Mouse (Mus musculus) left cerebral cortex, adult 2 months (tissue): ENCODE measurements around the gene Lrrk1. TPM values are rescaled to one million over a fixed set of nuclear protein-coding genes. Genes with fewer than 3 reads are reported as not detected.

Source experiments
- DNase-seq, 2 experiments: peaks; one replicate each; pipeline ENCODE4 v3.0.0; 2021 to 2022; ENCODE audit warnings: low spot score in 2 of 2, mixed read lengths in 1 of 2; ENCODE audit errors: extremely low spot score in 1 of 2
- H3K27ac ChIP-seq: fragments of 200-600 bp; 2 replicates; pipeline ENCODE4 v1.8.1; 2022
- H3K4me3 ChIP-seq: fragments of 200-600 bp; 2 replicates; pipeline ENCODE4 v1.8.1; 2022
- CTCF ChIP-seq: fragments of 200-600 bp; IDR thresholded peaks from 2 replicates; pipeline ENCODE4 v1.8.1; 2022; ENCODE audit warnings: antibody characterized with exemption, mild to moderate bottlenecking, moderate library complexity
- intact Hi-C: fragments of 180-260 bp; cut with DNase I; formaldehyde crosslinking; loops from one replicate; pipeline ENCODE4 v1.15.1; 2025
- long read RNA-seq, 2 experiments: library from polyadenylated mRNA; stranded (forward); transcript quantifications; one replicate each; pipeline ENCODE4 v2.0.0; 2021; ENCODE audit warnings: borderline mapping rate in 2 of 2
- total RNA-seq, 2 experiments: library from RNA; stranded (reverse); gene quantifications; 2 replicates each; pipeline ENCODE4 v1.2.3; 2021

The Lrrk1 gene
- 1 to 10 TPM; 4.4 TPM for total RNA-seq
- long read RNA-seq, experiment 1, full-length matches to known transcripts = 6 of 8 reads
- long read RNA-seq, experiment 1, partial matches to known transcripts = 1 of 8 reads
- long read RNA-seq, experiment 1, other reads (novel, unspliced or antisense) = 1 of 8 reads
- long read RNA-seq, experiment 2, full-length matches to known transcripts = 3 of 4 reads
- long read RNA-seq, experiment 2, partial matches to known transcripts = 1 of 4 reads
- long read RNA-seq, experiment 2, other reads (novel, unspliced or antisense) = 0 of 4 reads

DNA sequence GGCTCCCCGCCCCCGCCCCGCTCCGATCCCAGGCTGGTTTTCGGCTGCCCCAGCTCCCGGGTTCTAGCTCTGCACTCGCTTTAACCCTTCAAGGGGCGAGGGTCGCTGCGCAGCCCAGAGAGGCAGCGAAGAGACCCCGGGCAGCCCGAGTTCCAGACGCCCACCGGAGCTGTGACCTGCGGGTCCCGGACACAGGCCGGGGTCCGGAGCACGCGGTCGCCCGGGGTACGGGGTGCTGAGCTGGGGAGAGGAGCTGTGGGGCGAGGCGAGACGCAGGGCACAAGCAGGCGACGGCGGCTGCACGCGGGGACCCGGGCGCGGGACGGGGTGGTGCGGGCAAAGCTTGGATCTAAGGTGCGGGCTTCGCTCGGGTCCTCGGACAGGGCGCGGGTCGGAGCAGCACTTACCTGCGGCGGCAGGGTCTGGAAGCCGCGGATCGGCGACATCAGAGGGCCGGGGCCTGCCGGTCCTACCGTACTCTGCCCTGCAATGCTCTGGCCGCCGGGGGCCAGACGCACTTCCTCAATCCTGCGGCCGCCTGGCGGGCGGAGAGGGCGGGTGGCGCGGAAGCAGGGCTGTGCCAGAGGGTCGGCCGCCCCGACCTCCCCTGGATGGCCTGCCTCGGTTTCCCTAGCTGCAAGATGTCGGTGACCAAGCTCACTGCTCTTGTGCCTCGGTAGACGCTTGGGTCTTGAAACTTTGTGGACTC, at the start of gene Lrrk1:
Gene Lrrk1 (minus strand): TSS at position 538 of the 709 bp plus-strand sequence.
- peak; percentile 46; the same call in 1 of the 2 replicates for TF ChIP-seq CTCF
- peak within 1 kb of the TSS; percentile 62 for H3K4me3 ChIP-seq
- intact Hi-C loops = loop anchor here (1.0 to 2.0 kb wide), 2 partner anchors 79 to 285 kb away; no protein-coding TSS in a partner anchor
- no peak for DNase-seq
- peak within 1 kb of the TSS; percentile 85 for H3K27ac ChIP-seq

DNA sequence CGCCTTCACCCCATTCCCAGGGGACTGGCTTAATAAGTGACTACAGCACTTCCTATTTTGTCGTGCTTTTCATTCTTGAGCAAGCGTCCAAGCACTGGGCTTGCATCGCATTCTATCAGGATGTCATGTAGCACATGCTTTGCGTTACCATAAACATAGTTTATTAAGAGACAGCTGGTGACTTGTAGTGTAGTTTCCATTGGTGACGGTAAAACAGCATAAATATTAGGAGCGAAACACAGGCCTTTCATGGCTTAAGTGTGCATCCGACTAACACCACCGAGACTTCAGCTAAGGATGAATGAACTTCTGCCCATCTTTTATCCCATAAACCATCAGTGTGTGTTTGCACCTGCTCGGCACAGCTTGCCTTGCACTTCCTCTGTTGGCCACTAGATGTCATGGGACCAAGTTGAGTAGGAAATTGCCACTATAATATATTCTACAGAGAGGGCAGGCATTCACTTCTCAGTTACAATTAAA, 46.3 kb upstream of the Lrrk1 start:
- Histone ChIP-seq H3K4me3 (no peak overlapping the region), H3K27ac (no peak overlapping the region)
- TF ChIP-seq CTCF = peak; percentile 99
- DNase-seq = peak; percentile 65 to 80
- intact Hi-C loops = loop anchor here (1.0 kb wide), 1 partner anchor 227 kb away; no protein-coding TSS in a partner anchor

- peak in 1 of 2 experiments; percentile 34 for DNase-seq
- TF ChIP-seq CTCF = no peak
- intact Hi-C loops = no loop called here
- peak within 1 kb of the TSS; percentile 39 for H3K4me3 ChIP-seq
- H3K27ac ChIP-seq = no peak within 1 kb of the TSS
Observed at GRCm38 (mm10) chr7:66427437-66428161, 39.4 kb upstream of the Lrrk1 start, which contains the start of gene Aldh1a3. TSS of gene Aldh1a3 (minus strand) at chr7:66427517.

DNA sequence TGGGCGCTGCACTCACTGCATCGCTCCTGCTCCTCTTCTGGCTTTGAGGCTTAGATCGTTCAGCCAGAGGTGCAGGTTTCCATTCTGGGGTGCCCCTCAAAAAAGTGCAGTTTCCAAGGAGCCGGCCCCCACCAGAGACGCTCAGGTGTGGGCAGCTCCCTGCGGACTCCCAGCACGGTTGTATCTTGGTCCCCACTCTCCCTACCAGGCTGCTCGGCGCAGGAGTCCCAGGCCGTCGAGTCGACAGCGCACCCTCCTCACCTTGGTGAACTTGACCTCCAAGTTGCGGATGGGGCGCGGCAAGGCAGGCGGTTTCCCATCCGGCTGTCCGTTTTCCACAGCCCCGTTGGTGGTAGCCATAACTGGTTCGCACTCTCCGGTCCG, 38.9 kb upstream of the Lrrk1 start:
- DNase-seq = no peak
- Histone ChIP-seq H3K27ac (no peak overlapping the region), H3K4me3 (peak overlapping the region; percentile 39)
- TF ChIP-seq CTCF = no peak
- intact Hi-C loops = no loop called here

DNA sequence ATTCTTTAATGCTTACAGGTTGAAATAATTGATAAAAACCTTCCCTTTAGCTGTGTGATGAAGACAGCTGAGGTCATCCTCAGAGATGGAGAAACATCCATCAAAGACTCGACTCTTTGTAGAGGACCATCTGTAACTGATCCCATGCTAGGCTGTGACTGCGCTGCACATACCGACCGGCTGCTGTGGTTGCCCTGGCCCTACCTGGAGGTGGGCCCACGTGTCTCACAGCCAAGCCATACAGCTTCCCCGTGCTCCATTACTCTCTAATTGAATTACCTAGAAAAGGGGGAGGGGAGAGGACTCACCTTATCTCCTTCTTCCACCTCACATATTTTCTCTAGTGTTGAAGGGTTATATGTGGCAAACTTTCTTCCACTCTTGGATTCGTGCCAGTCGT, 33.8 kb upstream of the Lrrk1 start:
- Histone ChIP-seq H3K4me3 (no peak overlapping the region), H3K27ac (no peak overlapping the region)
- intact Hi-C loops = no loop called here
- DNase-seq = no peak
- no peak for TF ChIP-seq CTCF

DNA sequence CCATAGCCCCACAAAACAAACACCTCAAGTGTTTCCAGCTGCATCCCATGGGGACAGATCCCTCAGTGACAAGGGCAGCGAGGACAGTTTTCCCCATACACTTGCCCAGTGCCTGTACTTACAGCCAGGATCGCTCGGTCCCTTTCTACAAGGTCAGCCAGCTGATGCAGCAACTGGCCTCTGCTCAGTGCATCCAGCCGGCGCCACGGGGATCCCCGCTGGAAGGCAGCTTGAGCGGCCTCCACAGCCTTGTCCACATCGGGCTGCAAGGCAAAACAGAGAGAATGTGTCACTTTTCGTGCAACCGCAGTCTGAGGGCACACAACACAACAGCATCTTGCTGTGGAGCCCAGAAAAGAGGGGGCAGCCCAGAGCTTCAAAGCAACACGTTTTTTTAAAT, 30.8 kb upstream of the Lrrk1 start:
- no peak for TF ChIP-seq CTCF
- H3K27ac ChIP-seq = no peak overlapping the region
- intact Hi-C loops = no loop called here
- no peak for DNase-seq
- no peak overlapping the region for H3K4me3 ChIP-seq

DNA sequence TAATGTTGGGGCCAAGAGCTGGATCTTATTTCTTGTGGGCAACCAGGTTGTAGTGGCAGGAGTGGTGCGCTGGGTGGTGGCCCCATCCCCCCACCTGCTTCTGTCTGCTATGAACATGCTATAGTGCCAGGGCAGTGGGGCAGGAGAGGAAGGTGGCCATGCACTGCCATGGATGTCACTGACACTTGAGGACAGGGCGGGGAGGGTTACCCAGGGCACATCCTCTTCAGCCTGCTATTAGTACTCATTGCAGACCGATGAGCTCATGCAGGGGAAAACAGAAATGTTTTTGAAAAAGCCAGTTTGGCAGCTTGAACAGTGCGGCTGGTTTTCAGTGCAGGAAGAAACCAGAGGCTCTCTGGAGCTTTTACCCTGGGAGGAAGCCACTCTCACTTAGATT, 28.7 kb upstream of the Lrrk1 start:
- TF ChIP-seq CTCF = no peak
- no peak for DNase-seq
- no peak overlapping the region for H3K27ac ChIP-seq
- intact Hi-C loops = no loop called here
- H3K4me3 ChIP-seq = no peak overlapping the region

DNA sequence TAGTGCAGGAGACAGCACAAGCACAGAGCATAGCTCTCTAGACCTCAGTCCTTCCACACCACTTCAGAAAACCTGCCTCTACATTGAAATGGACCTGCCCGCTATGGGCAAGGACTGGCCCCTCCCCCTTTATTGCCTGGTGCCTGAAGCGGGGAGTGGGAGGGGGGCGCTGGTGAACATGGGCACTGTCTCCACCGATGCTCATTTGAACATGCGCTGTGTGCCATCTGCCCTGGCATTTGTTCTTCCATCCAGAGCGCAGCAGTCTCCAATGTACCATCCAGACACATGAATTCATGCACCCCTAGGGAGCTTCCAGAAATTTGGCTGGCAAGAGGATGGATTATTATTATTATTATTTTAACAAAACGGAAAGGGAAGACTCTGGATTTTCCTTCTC, 24.9 kb upstream of the Lrrk1 start:
- Histone ChIP-seq H3K27ac (no peak overlapping the region), H3K4me3 (no peak overlapping the region)
- TF ChIP-seq CTCF = no peak
- intact Hi-C loops = no loop called here
- no peak for DNase-seq

GRCm38 (mm10) chr7:66409433-66409832, 21.3 kb upstream of the Lrrk1 start:
- peak in 1 of 2 experiments; percentile 19 for DNase-seq
- TF ChIP-seq CTCF = peak; percentile 49
- Histone ChIP-seq H3K27ac (no peak overlapping the region), H3K4me3 (no peak overlapping the region)
- intact Hi-C loops = loop anchor here (1.0 kb wide), 1 partner anchor 252 kb away; no protein-coding TSS in a partner anchor

GRCm38 (mm10) chr7:66406971-66407370, 18.8 kb upstream of the Lrrk1 start:
- DNase-seq = no peak
- intact Hi-C loops = no loop called here
- Histone ChIP-seq H3K4me3 (no peak overlapping the region), H3K27ac (no peak overlapping the region)
- TF ChIP-seq CTCF = no peak

DNA sequence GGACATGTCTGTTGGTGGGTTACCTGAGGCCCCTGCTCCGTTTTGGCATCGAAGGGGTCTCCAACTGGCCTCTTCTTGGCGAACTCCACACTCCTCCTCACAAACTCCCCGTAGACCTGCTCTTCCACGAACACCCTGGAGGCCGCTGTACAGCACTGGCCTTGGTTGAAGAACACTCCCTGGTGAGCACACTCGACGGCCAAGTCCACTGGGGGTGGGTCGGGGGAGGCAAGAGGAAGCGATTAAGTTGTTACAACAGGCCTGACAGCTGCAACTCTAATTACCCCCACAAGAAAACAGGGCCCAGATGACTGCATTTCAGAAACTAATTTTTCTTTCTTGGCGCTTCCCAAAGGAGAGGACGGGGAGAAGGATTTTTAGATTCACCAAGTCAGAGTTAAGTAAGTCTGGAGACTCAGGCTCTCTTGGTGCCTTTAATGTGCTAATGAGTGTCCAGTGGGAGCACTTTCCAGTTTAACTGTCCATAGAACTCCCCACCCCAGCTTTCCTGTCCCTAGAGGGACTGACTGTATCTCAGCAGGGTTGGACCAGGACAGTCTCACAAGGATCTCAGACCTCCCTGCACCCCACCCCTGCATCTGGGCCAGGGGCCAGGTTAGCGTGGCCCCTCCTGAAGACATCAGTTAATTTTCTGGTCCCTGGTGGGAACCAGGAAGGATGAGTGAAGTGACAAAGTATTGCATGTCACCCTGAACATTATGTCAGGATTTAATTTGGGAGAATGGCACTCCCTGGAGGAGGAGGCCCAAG, 18.0 kb upstream of the Lrrk1 start:
- no peak overlapping the region for H3K27ac ChIP-seq
- no peak overlapping the region for H3K4me3 ChIP-seq
- intact Hi-C loops = no loop called here
- no peak for DNase-seq
- TF ChIP-seq CTCF = no peak
